Mouse (Mus musculus) urinary bladder, postnatal 4 days (tissue): ENCODE results near the gene Dirc2.

Source experiments
- DNase-seq, 2 experiments: peaks; one replicate each; pipeline ENCODE4 v3.0.0; 2021 to 2022; ENCODE audit warnings: low spot score in 2 of 2

Dirc2 gene

GRCm38 (mm10) chr16:35739548-35739947, 29.6 kb downstream of the Dirc2 start:
- no peak for DNase-seq

GRCm38 (mm10) chr16:35738096-35738767, 30.9 kb downstream of the Dirc2 start:
- DNase-seq, result no peak

DNA sequence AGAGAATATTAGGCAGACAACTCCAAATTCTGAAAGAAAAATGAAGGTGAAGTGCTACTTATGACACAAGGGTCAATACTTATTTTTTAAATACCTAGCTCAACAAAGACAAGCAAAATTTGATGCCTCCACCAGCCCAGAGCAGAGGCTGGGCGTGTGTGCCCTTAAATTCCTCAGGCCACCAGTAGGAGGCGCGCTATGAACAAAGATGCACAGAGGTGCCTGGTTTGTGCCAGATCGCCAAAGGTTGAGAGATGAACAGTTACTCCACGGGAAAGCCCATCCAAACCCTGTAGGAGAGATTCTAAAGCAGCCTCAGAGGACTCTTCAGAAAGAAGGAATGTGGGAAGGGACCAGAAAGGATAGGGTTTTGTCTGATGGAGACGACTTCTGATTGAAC, 35.1 kb downstream of the Dirc2 start:
- DNase-seq, result peak in 1 of 2 experiments; percentile 22

DNA sequence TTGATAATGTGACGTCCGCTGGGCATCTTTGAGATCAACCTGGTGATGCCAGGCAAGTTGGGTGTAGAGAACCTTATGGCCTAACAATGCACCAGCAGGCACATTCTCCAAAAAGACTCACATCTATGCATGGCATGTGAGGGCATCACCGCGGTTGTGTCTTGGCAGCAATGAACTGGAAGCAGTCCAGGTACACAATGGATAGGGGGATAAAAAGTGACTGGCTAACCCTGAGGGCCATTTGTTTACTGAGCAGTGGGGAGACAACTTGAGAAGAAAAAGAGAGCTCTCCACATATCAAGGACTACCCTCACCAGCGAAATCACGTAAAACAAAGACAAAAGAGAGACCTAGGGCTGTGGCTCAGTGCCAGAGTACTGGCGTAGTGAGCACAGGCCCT, 37.1 kb downstream of the Dirc2 start:
- no peak for DNase-seq

- no peak for DNase-seq
Measured at GRCm38 (mm10) chr16:35729151-35729738, 39.9 kb downstream of the Dirc2 start.

GRCm38 (mm10) chr16:35726601-35727000, 42.6 kb downstream of the Dirc2 start:
- DNase-seq, result no peak

GRCm38 (mm10) chr16:35724561-35724960, 44.6 kb downstream of the Dirc2 start:
- no peak for DNase-seq

DNA sequence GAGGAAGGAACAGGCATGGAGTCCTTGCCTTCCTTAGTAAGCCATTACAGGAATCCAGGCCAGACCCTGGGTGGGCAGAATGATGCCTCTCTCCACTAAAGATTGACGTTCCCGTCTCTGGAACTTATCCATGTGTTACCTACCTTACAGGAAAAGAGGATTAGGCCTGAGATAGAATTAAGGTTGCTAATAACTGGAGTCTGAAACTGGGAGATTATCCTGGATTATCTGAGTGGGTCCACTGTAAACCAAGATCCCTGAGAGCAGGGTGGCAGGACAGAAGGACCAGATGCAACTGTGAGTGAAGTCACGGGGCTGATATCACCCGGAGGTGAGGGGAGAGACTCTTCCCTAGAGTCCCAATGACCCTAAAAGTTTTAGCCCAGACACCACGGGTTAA, 51.4 kb downstream of the Dirc2 start:
- no peak for DNase-seq

GRCm38 (mm10) chr16:35716257-35716656, 52.9 kb downstream of the Dirc2 start:
- no peak for DNase-seq

DNA sequence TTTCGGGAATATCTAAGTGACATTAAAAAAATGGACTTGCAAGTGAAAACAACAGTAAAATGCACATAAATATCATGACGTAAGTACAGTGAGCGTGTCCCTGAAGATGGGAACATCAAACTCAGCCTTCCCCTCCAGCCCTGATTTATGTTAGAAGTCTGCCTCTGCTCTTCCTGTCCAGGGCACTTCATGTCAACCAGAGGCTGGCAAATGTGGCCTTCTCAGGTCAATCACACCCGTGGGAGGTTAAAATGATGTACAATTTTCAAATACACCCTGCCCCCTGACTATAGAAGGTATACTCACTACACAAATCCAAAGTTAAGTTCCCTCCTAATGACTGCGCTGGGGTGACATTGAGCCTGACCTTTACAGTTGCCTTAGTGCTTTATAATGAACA, 53.4 kb downstream of the Dirc2 start:
- no peak for DNase-seq

- DNase-seq, result no peak
Measured at GRCm38 (mm10) chr16:35715350-35715749, 53.8 kb downstream of the Dirc2 start.

DNA sequence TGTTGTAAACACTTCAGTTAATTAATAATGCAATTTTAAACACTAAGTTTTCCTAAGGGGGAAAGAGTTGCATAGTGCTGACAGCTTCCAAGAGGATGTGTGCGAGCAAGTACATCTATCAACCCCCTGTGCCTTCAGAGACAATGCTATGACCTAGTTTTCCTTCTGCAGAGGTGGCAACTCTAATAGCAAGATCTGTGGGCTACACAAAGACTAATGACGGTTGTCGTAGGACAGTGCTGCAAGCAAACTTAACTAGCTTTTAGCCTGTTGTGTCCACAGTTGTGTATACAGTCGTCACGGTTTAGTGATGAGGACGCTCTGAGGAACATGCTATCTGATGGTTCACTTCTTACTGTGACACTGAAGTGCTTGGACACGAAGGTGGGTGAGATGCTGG, 54.5 kb downstream of the Dirc2 start:
- no peak for DNase-seq

DNA sequence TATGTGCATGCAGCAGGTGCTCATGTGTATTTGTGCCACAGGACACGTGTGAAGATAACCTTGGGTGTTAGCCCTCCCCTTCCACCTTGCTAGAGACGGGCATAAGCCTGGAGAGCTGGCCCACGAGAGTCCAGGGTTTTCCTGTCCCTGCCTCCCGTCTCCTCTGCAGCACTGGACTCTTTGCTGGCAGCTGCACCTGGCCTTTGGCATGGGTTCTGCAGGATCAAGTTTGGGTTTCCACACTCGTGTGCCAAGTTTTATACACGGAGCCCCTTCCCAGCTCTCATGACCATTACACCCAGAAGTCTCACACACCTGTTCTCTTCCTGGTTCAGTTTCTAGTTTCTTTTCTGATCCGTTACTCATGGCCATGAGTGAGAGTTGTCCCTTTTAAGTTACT, 55.5 kb downstream of the Dirc2 start:
- DNase-seq, result no peak

- DNase-seq, result no peak
Measured at GRCm38 (mm10) chr16:35711004-35711403, 58.2 kb downstream of the Dirc2 start.

DNA sequence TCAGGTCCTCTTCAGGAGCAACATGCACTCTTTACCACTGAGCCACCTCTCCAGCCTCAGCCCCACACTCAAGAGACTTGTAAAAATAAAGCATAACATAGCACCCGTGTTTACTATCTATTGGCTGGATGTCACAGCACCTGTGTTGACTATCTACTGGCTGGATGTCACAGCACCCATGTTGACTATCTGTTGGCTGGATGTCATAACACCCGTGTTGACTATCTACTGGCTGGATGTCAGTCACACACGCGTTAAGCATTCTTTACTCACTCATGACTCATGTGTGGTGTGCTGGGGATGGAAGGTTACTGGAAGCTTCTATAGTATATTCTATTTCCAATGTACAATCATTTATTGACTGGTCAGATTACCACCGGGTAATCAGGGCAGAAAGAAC, 62.2 kb downstream of the Dirc2 start:
- DNase-seq, result no peak

DNA sequence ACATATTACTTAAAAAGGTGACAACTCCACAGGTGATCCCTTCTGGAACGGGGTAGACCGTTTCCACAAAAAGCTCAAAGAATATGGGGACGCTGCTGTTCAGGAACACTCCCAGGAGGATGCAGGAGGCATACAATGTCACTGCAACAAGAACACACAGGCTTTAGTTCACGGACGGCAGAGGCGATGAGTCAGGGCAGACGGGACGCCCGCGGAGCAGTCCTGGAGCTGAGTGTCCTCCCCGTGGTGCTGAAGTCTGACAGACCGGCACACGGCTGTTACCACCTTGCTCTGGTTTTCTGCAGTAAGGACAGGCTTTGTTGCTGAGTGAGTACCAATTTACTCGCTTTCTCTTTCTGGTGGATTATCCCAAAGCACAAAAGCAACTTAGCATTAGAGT, 64.4 kb downstream of the Dirc2 start:
- DNase-seq, result no peak

GRCm38 (mm10) chr16:35703763-35704679, 65.1 kb downstream of the Dirc2 start:
- DNase-seq, result no peak

- DNase-seq, result no peak
Measured at GRCm38 (mm10) chr16:35701823-35702222, 67.3 kb downstream of the Dirc2 start.

GRCm38 (mm10) chr16:35696103-35696502, 73.1 kb downstream of the Dirc2 start:
- DNase-seq, result no peak

GRCm38 (mm10) chr16:35694250-35694846, 74.8 kb downstream of the Dirc2 start:
- DNase-seq, result no peak

- DNase-seq, result no peak
Measured at GRCm38 (mm10) chr16:35691606-35692005, 77.5 kb downstream of the Dirc2 start.

- DNase-seq, result no peak
Measured at GRCm38 (mm10) chr16:35686491-35686890, 82.7 kb downstream of the Dirc2 start.
